Mouse (Mus musculus): ENCODE results near the gene Clk2.
"Not testable (repeated sequence)": the region's sequence is repeated elsewhere in the genome, so short reads cannot be mapped to it uniquely, and the experiment has no call there.

Gene Clk2

GRCm38 (mm10) chr3:89193853-89194252, 29.3 kb downstream of the Clk2 start:
- DNase-seq: peak in 1 of 2 experiments; percentile 49

- peak; percentile 93 to 94 for DNase-seq
Observed at GRCm38 (mm10) chr3:89195979-89196877, 31.6 kb downstream of the Clk2 start.

GRCm38 (mm10) chr3:89199839-89200238, 35.2 kb downstream of the Clk2 start:
- no peak for DNase-seq

- DNase-seq: peak; percentile 86 to 90
Observed at GRCm38 (mm10) chr3:89202253-89203141, 37.9 kb downstream of the Clk2 start, which contains the start of gene Gba. Gba (plus strand) TSS chr3:89202928.

GRCm38 (mm10) chr3:89203142-89203514, 38.5 kb downstream of the Clk2 start:
- no peak for DNase-seq

- no peak for DNase-seq
Observed at GRCm38 (mm10) chr3:89206079-89206478, 41.5 kb downstream of the Clk2 start.

GRCm38 (mm10) chr3:89206695-89207094, 42.1 kb downstream of the Clk2 start:
- no peak for DNase-seq

- peak in 1 of 2 experiments; percentile 33 for DNase-seq
Observed at GRCm38 (mm10) chr3:89208075-89208657, 43.6 kb downstream of the Clk2 start.

GRCm38 (mm10) chr3:89208736-89209135, 44.1 kb downstream of the Clk2 start:
- DNase-seq: no peak

- DNase-seq: peak in 1 of 2 experiments; percentile 32
Observed at GRCm38 (mm10) chr3:89209731-89210130, 45.1 kb downstream of the Clk2 start.

- DNase-seq: peak in 1 of 2 experiments; percentile 58
Observed at GRCm38 (mm10) chr3:89210162-89210561, 45.6 kb downstream of the Clk2 start.

- DNase-seq: peak; percentile 61 to 77
Observed at GRCm38 (mm10) chr3:89210731-89211130, 46.1 kb downstream of the Clk2 start.

- DNase-seq: peak; percentile 95 to 96
Observed at GRCm38 (mm10) chr3:89213803-89214530, 49.4 kb downstream of the Clk2 start.

GRCm38 (mm10) chr3:89214681-89215411, 50.3 kb downstream of the Clk2 start, which contains the start of gene Thbs3:
Thbs3 (plus strand) TSS chr3:89215180.
- DNase-seq: no peak

- peak; percentile 88 to 93 for DNase-seq
Observed at GRCm38 (mm10) chr3:89215853-89216252, 51.3 kb downstream of the Clk2 start.

- DNase-seq: not testable (repeated sequence)
Observed at GRCm38 (mm10) chr3:89216407-89216806, 51.8 kb downstream of the Clk2 start.

GRCm38 (mm10) chr3:89218271-89218670, 53.7 kb downstream of the Clk2 start:
- DNase-seq: no peak

- DNase-seq: no peak
Observed at GRCm38 (mm10) chr3:89219546-89219945, 55.0 kb downstream of the Clk2 start.

- no peak for DNase-seq
Observed at GRCm38 (mm10) chr3:89221167-89221566, 56.6 kb downstream of the Clk2 start.

GRCm38 (mm10) chr3:89224796-89225195, 60.2 kb downstream of the Clk2 start:
- DNase-seq: peak in 1 of 2 experiments; percentile 36

GRCm38 (mm10) chr3:89225321-89225815, 60.8 kb downstream of the Clk2 start:
- DNase-seq: peak in 1 of 2 experiments; percentile 28

Data from kidney, postnatal 25 days (tissue).